Mouse (Mus musculus) small intestine, adult 2 months (tissue): Measurements from ENCODE around the gene Vps37b. TPM values are rescaled to one million over a fixed set of nuclear protein-coding genes. Genes with fewer than 3 reads are reported as not detected.

Experiments
- H3K27ac ChIP-seq: fragments of 200-500 bp; 2 replicates; pipeline ENCODE4 v1.5.1; 2012; ENCODE audit warnings: low read depth, low read length, control low read depth, inconsistent platforms; ENCODE audit not compliant: insufficient read depth
- H3K27me3 ChIP-seq: fragments of 200-500 bp; 2 replicates; pipeline ENCODE4 v1.6.1; 2012; ENCODE audit warnings: mild to moderate bottlenecking, moderate library complexity, low read length, inconsistent platforms; ENCODE audit not compliant: control insufficient read depth, insufficient read depth
- H3K36me3 ChIP-seq: fragments of 200-500 bp; 2 replicates; pipeline ENCODE4 v1.6.1; 2012; ENCODE audit warnings: mild to moderate bottlenecking, low read length, control low read depth, inconsistent platforms; ENCODE audit not compliant: control insufficient read depth, insufficient read depth
- H3K4me1 ChIP-seq: fragments of 200-500 bp; 2 replicates; pipeline ENCODE4 v1.6.1; 2012; ENCODE audit warnings: low read length, inconsistent platforms, mixed read lengths; ENCODE audit not compliant: control insufficient read depth, insufficient read depth, insufficient read length
- H3K4me3 ChIP-seq: fragments of 200-500 bp; 2 replicates; pipeline ENCODE4 v1.5.1; 2012; ENCODE audit warnings: low read depth, mild to moderate bottlenecking, control low read depth, inconsistent platforms, low read length, moderate library complexity
- CTCF ChIP-seq: fragments of 200-500 bp; IDR thresholded peaks from 2 replicates; pipeline ENCODE4 v1.5.1; 2012; ENCODE audit warnings: low read depth, mild to moderate bottlenecking, control low read depth, inconsistent platforms, low read length, moderate library complexity, mixed read lengths; ENCODE audit not compliant: insufficient replicate concordance, insufficient read length; ENCODE audit errors: extremely low read depth
- POLR2A ChIP-seq: fragments of 200-500 bp; IDR thresholded peaks from 2 replicates; pipeline ENCODE4 v1.6.1; 2012; ENCODE audit warnings: low read depth, mild to moderate bottlenecking, control low read depth, inconsistent platforms, low read length, moderate library complexity
- WGBS: fragments of 180-500 bp; shearing (Covaris S2); methylation state at CpG from one replicate; pipeline ENCODE4 v1.1.7; 2018; 5-methylcytosine and 5-hydroxymethylcytosine counted together
- polyA plus RNA-seq: library from polyadenylated mRNA; depleted of rRNA; stranded (reverse); fragments of >200 nt; gene quantifications from 2 replicates; pipeline ENCODE4 v1.2.3, GENCODE M21; 2012

Gene Vps37b
- polyA plus RNA-seq, 1 experiment, result 55.6 TPM

DNA sequence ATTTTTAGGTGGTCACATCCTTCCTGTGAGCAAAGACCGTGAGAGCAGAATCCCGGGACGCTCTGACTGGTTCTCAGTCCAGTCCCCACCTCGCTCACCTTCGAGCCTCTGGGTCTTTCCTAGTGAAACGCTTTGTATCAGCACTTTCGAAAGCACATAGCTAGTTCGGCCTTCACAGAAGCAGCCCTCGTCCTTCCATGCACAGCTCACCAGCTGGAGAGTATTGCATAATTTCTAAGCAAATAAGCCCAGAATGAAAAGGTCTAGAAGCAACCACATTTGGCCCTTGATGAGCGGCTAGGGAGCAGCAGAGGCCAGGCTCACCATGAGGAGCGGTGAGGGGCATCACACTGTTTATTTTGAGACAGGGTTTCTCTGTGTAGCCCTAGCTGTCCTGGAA, 10.9 kb downstream of the Vps37b start:
- peaks cover 2% of the 10 kb centered on the region; the same call in 1 of the 2 replicates for H3K36me3 ChIP-seq
- H3K27me3 ChIP-seq, result no peaks in the 10 kb centered on the region
- H3K27ac ChIP-seq, result no peak overlapping the region
- peaks cover 33% of the 10 kb centered on the region for H3K4me1 ChIP-seq
- TF ChIP-seq CTCF (no peak), POLR2A (no peak)
- WGBS, result 82% methylated on average over 11 of the region's 11 CpGs
- no peak overlapping the region for H3K4me3 ChIP-seq

- TF ChIP-seq CTCF, result no peak
- Histone ChIP-seq H3K36me3 (peaks cover 2% of the 10 kb centered on the region; the same call in 1 of the 2 replicates), H3K27ac (no peak overlapping the region), H3K27me3 (no peaks in the 10 kb centered on the region), H3K4me1 (peaks cover 34% of the 10 kb centered on the region), H3K4me3 (no peak overlapping the region)
- 51% methylated on average over 12 of the region's 12 CpGs for WGBS
Measured at GRCm38 (mm10) chr5:124019348-124020216, 12.5 kb downstream of the Vps37b start.

DNA sequence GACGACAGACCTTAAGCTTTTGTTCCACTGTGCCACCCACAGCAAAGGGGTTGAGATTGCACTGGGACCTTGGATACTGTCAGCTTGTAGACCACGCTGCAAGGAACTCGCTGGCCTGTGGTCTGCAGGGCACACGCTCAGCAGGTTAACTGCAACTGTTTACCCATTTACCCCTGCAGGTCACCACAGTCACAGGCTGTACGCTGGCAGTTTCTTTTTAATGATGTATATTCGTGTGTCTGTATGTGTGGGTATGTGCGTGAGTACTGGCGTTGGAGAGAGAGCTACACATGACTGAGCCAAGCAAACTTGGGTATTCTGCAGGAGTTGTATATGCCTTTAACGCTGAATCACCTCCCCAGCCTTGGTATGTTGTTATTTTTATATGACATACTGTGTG, 13.4 kb downstream of the Vps37b start:
- Histone ChIP-seq H3K36me3 (peaks cover 2% of the 10 kb centered on the region; the same call in 1 of the 2 replicates), H3K27me3 (no peaks in the 10 kb centered on the region), H3K27ac (no peak overlapping the region), H3K4me1 (peaks cover 39% of the 10 kb centered on the region), H3K4me3 (no peak overlapping the region)
- WGBS, result 82% methylated on average over 9 of the region's 9 CpGs
- TF ChIP-seq POLR2A, result no peak
- TF ChIP-seq CTCF, result no peak

DNA sequence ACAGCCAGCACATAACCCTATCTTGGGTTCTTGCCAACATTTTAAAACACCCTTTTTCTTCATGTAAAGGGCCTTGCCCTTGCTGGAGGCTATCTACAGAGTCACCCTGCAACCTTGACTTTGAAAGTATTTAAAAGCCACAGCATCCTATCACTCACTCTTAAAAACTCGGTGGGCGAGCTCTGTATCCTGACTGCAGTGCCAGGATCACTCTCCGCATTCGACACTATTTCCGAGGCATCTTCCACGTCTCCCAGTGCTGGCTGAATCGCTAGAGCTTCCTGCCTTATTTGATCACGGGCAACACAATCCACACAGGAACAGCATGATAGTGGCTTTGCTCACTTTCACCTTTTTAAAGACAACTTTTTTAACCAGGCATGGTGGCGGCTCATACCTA, 14.1 kb downstream of the Vps37b start:
- H3K36me3 ChIP-seq, result peaks cover 2% of the 10 kb centered on the region; the same call in 1 of the 2 replicates
- no peak overlapping the region for H3K4me3 ChIP-seq
- H3K4me1 ChIP-seq, result peaks cover 45% of the 10 kb centered on the region
- no peaks in the 10 kb centered on the region for H3K27me3 ChIP-seq
- no peak overlapping the region for H3K27ac ChIP-seq
- 78% methylated on average over 9 of the region's 9 CpGs for WGBS
- TF ChIP-seq CTCF (no peak), POLR2A (no peak)

DNA sequence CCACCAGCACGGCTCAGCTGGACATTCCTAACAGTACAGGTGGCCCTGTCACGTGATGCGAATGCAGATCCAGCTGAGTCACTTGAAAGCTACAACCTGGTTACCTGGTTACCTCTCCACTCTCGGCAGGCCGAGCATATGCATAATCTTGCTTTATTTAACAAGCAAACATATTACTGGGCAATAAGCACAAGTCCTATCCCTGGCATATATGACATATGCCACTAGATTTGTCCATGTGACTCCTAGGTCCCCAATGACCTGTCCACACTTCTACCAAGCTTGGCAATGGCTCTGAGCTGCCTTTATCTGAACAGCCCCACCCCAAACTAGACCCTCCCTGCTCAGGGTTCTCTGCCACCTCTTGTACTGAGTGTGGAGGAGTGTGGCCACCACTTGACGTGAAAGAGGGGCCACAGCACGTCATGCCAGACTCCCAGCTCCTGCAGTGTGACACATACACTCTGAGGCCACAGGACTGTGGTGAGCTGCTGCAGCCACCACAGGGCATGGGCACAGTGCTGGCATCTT, 15.7 kb downstream of the Vps37b start:
- Histone ChIP-seq H3K4me1 (peaks cover 53% of the 10 kb centered on the region), H3K27me3 (no peaks in the 10 kb centered on the region), H3K36me3 (peaks cover 2% of the 10 kb centered on the region; the same call in 1 of the 2 replicates), H3K27ac (0 out of 2 replicates have a peak overlapping the region, but pooled peaks have one; percentile 5), H3K4me3 (no peak overlapping the region)
- whole genome bisulfite sequencing, result 55% methylated on average over 7 of the region's 7 CpGs
- TF ChIP-seq POLR2A, result no peak
- TF ChIP-seq CTCF, result no peak

GRCm38 (mm10) chr5:124015727-124016126, 16.3 kb downstream of the Vps37b start:
- Histone ChIP-seq H3K4me3 (no peak overlapping the region), H3K27ac (peak overlapping the region; percentile 9; the same call in 1 of the 2 replicates), H3K4me1 (peaks cover 57% of the 10 kb centered on the region), H3K36me3 (no peaks in the 10 kb centered on the region), H3K27me3 (no peaks in the 10 kb centered on the region)
- 75% methylated on average over 2 of the region's 2 CpGs for WGBS
- TF ChIP-seq CTCF, result no peak
- no peak for TF ChIP-seq POLR2A

DNA sequence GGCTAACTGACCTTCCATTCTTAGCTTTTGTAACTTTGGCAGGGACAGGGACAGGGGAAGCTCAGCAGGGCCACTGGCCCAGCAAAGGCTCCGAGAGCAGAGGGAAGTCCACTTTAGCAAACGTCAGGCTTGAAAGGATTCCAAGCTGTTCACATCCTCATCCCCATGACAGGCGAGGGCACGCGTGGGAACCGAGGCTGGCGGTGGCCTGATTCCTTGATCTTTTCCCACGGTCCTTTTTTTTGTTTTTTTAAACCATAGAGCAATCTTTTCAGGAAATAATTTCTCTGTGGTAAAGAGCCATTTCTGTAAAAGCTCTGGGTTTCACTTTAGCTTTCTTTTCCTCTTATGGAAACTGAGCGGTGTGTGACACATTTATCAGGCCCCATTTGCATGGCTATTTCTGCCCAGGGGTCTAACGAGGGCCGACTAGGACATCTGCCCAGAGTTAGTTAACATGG, 17.2 kb downstream of the Vps37b start:
- 53% methylated on average over 11 of the region's 11 CpGs for WGBS
- H3K27me3 ChIP-seq, result no peaks in the 10 kb centered on the region
- peak overlapping the region; percentile 57 for H3K27ac ChIP-seq
- H3K4me1 ChIP-seq, result peaks cover 60% of the 10 kb centered on the region
- H3K36me3 ChIP-seq, result peaks cover 3% of the 10 kb centered on the region; the same call in 1 of the 2 replicates
- TF ChIP-seq POLR2A (no peak), CTCF (no peak)
- peak overlapping the region; percentile 38 for H3K4me3 ChIP-seq
